Mouse (Mus musculus): Measurements from ENCODE around the gene Sdsl. TPM values are rescaled to one million over a fixed set of nuclear protein-coding genes. Genes with fewer than 3 reads are reported as not detected.

The Sdsl gene
- polyA plus RNA-seq (2014; fragmentation: Nextera tagmentation; extraction: Ambion mirVana), result 2.2 and 3.2 TPM in 2 replicates

DNA sequence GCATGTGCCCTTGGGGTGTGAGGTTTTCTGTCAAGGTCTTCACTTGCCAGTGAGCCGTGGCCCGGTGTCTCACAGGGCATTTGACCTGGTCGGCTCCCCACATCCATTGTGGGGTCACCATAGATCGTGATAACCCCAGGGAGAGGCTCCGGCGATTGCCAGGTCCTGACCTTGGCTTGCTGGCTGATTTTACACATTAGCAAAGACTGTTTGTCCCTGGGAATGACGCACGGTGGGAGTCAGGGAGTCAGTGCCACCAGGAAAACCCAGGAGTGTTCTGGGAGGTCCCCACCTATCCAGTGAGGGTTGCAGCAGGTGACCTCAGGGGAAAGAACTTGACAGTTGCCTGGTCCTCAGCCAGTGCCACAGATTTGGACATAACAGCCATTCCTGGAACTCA lies at the start of gene Sdsl:
TSS of gene Sdsl (minus strand) at position 41 of the 400 bp plus-strand sequence.
- WGBS, result 84% methylated on average over 8 of the region's 8 CpGs
- Histone ChIP-seq H3K27me3 (replicated peaks; ENCODE audit: control insufficient read depth, insufficient read depth, low read length) (no peaks in the 10 kb centered on the region), H3K4me2 (ENCODE audit: low read length) (no peak within 1 kb of the TSS), H3K9ac (ENCODE audit: low read length) (no peak within 1 kb of the TSS), H3K4me1 (ENCODE audit: control insufficient read depth, insufficient read depth, low read length) (no peaks in the 10 kb centered on the region), H3K36me3 (ENCODE audit: control insufficient read depth, insufficient read depth, low read length) (no peaks in the 10 kb centered on the region), H3K9me3 (replicated peaks; ENCODE audit: control insufficient read depth, low read length) (no peaks in the 10 kb centered on the region), H3K27ac (ENCODE audit: low read depth, low read length) (no peak within 1 kb of the TSS), H3K4me3 (ENCODE audit: low read depth, low read length) (no peak within 1 kb of the TSS)
- no peak for ATAC-seq
- DNase-seq (ENCODE audit: low spot score), result no peak

DNA sequence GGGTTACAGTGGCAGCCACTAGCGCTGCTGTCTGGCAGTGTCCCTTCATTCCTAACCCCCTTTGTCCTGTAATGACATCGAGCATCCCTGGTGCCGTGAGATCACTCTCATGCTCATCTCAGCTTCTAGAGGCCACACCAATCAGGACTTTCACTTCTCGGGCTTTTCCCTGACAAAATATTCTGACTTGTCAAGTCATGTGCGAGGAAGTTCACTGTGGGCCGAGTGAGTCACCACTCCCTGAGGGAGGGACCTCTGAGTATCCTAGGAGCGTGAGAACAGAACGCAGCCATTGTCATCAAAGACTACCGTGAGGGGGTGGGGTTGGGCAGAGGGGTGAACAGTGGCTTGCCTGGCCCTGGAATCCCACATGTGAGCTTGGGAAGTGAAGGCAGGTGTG lies 44.9 kb upstream of the Sdsl start:
- H3K9me3 ChIP-seq (replicated peaks; ENCODE audit: control insufficient read depth, low read length), result no peaks in the 10 kb centered on the region
- H3K36me3 ChIP-seq (ENCODE audit: control insufficient read depth, insufficient read depth, low read length), result no peaks in the 10 kb centered on the region
- peaks cover 6% of the 10 kb centered on the region for H3K4me1 ChIP-seq (ENCODE audit: control insufficient read depth, insufficient read depth, low read length)
- no peak for DNase-seq (ENCODE audit: low spot score)
- H3K4me2 ChIP-seq (ENCODE audit: low read length), result no peak overlapping the region
- no peak overlapping the region for H3K9ac ChIP-seq (ENCODE audit: low read length)
- no peak overlapping the region for H3K4me3 ChIP-seq (ENCODE audit: low read depth, low read length)
- H3K27me3 ChIP-seq (replicated peaks; ENCODE audit: control insufficient read depth, insufficient read depth, low read length), result no peaks in the 10 kb centered on the region
- no peak overlapping the region for H3K27ac ChIP-seq (ENCODE audit: low read depth, low read length)
- ATAC-seq, result no peak
- WGBS, result 53% methylated on average over 9 of the region's 9 CpGs

GRCm38 (mm10) chr5:120516221-120516984 lies 43.8 kb upstream of the Sdsl start:
- Histone ChIP-seq H3K36me3 (ENCODE audit: control insufficient read depth, insufficient read depth, low read length) (no peaks in the 10 kb centered on the region), H3K4me3 (ENCODE audit: low read depth, low read length) (no peak overlapping the region), H3K9me3 (replicated peaks; ENCODE audit: control insufficient read depth, low read length) (no peaks in the 10 kb centered on the region), H3K27me3 (replicated peaks; ENCODE audit: control insufficient read depth, insufficient read depth, low read length) (0 out of 2 replicates have a peak, but pooled peaks cover 8% of the 10 kb centered on the region), H3K4me2 (ENCODE audit: low read length) (no peak overlapping the region), H3K9ac (ENCODE audit: low read length) (no peak overlapping the region), H3K27ac (ENCODE audit: low read depth, low read length) (no peak overlapping the region), H3K4me1 (ENCODE audit: control insufficient read depth, insufficient read depth, low read length) (peaks cover 6% of the 10 kb centered on the region)
- ATAC-seq (no peak), DNase-seq (ENCODE audit: low spot score) (no peak)
- 72% methylated on average over 15 of the region's 15 CpGs for WGBS

DNA sequence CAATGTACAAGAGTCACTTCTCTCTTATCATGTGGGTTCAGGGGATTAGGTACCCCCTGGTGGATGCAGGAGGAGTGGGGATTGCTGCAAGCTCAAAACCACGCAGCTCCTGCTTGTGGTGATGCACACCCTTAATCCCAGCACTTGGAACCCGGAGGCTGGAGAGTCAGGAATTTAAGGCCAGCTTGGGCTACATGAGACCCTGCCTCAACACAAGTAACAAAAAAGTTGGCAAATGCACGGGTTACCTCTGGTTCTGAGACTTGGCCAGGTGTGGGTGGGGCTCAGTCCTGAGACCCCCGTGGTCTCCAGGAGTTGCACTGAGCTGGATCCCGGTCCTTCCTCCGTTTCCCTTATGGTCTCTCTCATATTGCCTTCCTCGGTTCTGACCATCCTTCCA lies 42.8 kb upstream of the Sdsl start:
- Histone ChIP-seq H3K9ac (ENCODE audit: low read length) (no peak overlapping the region), H3K27me3 (replicated peaks; ENCODE audit: control insufficient read depth, insufficient read depth, low read length) (0 out of 2 replicates have a peak, but pooled peaks cover 8% of the 10 kb centered on the region), H3K4me1 (ENCODE audit: control insufficient read depth, insufficient read depth, low read length) (peaks cover 6% of the 10 kb centered on the region), H3K27ac (ENCODE audit: low read depth, low read length) (no peak overlapping the region), H3K4me2 (ENCODE audit: low read length) (no peak overlapping the region), H3K36me3 (ENCODE audit: control insufficient read depth, insufficient read depth, low read length) (no peaks in the 10 kb centered on the region), H3K4me3 (ENCODE audit: low read depth, low read length) (no peak overlapping the region), H3K9me3 (replicated peaks; ENCODE audit: control insufficient read depth, low read length) (no peaks in the 10 kb centered on the region)
- ATAC-seq (no peak), DNase-seq (ENCODE audit: low spot score) (no peak)
- WGBS, result 72% methylated on average over 7 of the region's 7 CpGs

DNA sequence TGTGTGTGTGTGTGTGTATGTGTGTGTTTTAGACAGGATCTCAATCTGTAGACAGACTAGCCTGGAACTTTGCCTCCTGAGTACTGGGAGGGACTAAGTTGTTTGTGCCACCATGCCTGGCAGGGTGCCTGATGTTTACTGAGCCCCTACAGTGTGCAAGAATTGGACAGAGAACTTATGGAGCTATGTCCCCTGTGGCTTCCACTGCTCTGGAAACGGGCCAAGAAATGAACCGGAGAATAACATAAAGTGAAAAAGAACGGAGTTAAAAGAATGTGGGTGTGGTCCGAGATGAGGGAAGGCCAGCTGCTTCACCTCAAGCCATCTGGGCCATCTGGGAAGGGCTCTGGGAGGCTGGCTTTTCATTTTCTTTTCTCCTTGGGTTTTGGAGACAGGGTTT lies 42.1 kb upstream of the Sdsl start:
- H3K27me3 ChIP-seq (replicated peaks; ENCODE audit: control insufficient read depth, insufficient read depth, low read length), result 0 out of 2 replicates have a peak, but pooled peaks cover 8% of the 10 kb centered on the region
- H3K4me3 ChIP-seq (ENCODE audit: low read depth, low read length), result no peak overlapping the region
- WGBS, result 21% methylated on average over 4 of the region's 4 CpGs
- DNase-seq (ENCODE audit: low spot score) (peak; percentile 75), ATAC-seq (peak; percentile 40)
- H3K9ac ChIP-seq (ENCODE audit: low read length), result no peak overlapping the region
- no peak overlapping the region for H3K4me2 ChIP-seq (ENCODE audit: low read length)
- H3K4me1 ChIP-seq (ENCODE audit: control insufficient read depth, insufficient read depth, low read length), result peaks cover 6% of the 10 kb centered on the region
- no peak overlapping the region for H3K27ac ChIP-seq (ENCODE audit: low read depth, low read length)
- H3K9me3 ChIP-seq (replicated peaks; ENCODE audit: control insufficient read depth, low read length), result no peaks in the 10 kb centered on the region
- no peaks in the 10 kb centered on the region for H3K36me3 ChIP-seq (ENCODE audit: control insufficient read depth, insufficient read depth, low read length)

- H3K27ac ChIP-seq (ENCODE audit: low read depth, low read length), result no peak overlapping the region
- WGBS, result 85% methylated on average over 9 of the region's 9 CpGs
- DNase-seq (ENCODE audit: low spot score) (no peak), ATAC-seq (no peak)
- 0 out of 2 replicates have a peak, but pooled peaks cover 8% of the 10 kb centered on the region for H3K27me3 ChIP-seq (replicated peaks; ENCODE audit: control insufficient read depth, insufficient read depth, low read length)
- no peak overlapping the region for H3K4me3 ChIP-seq (ENCODE audit: low read depth, low read length)
- H3K4me1 ChIP-seq (ENCODE audit: control insufficient read depth, insufficient read depth, low read length), result peaks cover 6% of the 10 kb centered on the region
- no peak overlapping the region for H3K9ac ChIP-seq (ENCODE audit: low read length)
- no peaks in the 10 kb centered on the region for H3K36me3 ChIP-seq (ENCODE audit: control insufficient read depth, insufficient read depth, low read length)
- H3K9me3 ChIP-seq (replicated peaks; ENCODE audit: control insufficient read depth, low read length), result no peaks in the 10 kb centered on the region
- no peak overlapping the region for H3K4me2 ChIP-seq (ENCODE audit: low read length)
Measured at GRCm38 (mm10) chr5:120514031-120514677, 41.5 kb upstream of the Sdsl start.

GRCm38 (mm10) chr5:120512911-120513555 lies 40.4 kb upstream of the Sdsl start:
- DNase-seq (ENCODE audit: low spot score), result no peak
- H3K9me3 ChIP-seq (replicated peaks; ENCODE audit: control insufficient read depth, low read length), result no peaks in the 10 kb centered on the region
- H3K4me2 ChIP-seq (ENCODE audit: low read length), result no peak overlapping the region
- no peaks in the 10 kb centered on the region for H3K36me3 ChIP-seq (ENCODE audit: control insufficient read depth, insufficient read depth, low read length)
- ATAC-seq, result no peak
- H3K27ac ChIP-seq (ENCODE audit: low read depth, low read length), result no peak overlapping the region
- H3K27me3 ChIP-seq (replicated peaks; ENCODE audit: control insufficient read depth, insufficient read depth, low read length), result 0 out of 2 replicates have a peak, but pooled peaks cover 8% of the 10 kb centered on the region
- no peak overlapping the region for H3K9ac ChIP-seq (ENCODE audit: low read length)
- H3K4me1 ChIP-seq (ENCODE audit: control insufficient read depth, insufficient read depth, low read length), result peaks cover 6% of the 10 kb centered on the region
- WGBS, result 46% methylated on average over 15 of the region's 15 CpGs
- H3K4me3 ChIP-seq (ENCODE audit: low read depth, low read length), result no peak overlapping the region

DNA sequence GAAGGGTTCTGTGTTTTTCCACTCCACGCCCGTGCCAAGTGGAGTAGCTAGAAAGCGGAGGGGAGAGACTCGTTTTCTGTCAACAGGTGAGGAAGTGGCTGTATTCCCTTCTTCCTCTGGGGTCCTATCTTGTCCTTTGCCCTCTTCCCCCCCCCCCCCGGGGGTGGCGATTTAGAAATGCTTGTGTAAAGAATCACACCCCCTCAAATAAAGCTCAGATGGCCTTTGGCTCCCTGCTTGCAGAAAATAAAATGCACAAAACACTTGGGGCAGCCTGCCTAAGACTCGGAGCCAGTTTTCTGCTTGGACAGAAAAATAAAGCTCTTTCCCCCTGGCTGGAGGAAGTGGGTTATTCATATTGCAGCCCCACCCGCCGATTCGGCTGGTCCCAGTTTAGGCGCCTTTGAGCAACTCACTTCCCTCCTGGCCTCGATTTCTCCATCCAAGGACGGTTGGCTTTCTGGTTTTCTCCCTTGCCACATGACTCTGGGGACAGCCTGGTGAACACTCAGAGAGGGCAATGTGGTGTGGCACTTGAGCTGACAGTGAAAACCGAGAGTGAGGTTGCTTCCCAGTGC lies 39.1 kb upstream of the Sdsl start:
- Histone ChIP-seq H3K9me3 (replicated peaks; ENCODE audit: control insufficient read depth, low read length) (no peaks in the 10 kb centered on the region), H3K27me3 (replicated peaks; ENCODE audit: control insufficient read depth, insufficient read depth, low read length) (0 out of 2 replicates have a peak, but pooled peaks cover 8% of the 10 kb centered on the region), H3K27ac (ENCODE audit: low read depth, low read length) (no peak overlapping the region), H3K36me3 (ENCODE audit: control insufficient read depth, insufficient read depth, low read length) (no peaks in the 10 kb centered on the region), H3K4me2 (ENCODE audit: low read length) (peak overlapping the region; percentile 66), H3K4me3 (ENCODE audit: low read depth, low read length) (peak overlapping the region; percentile 34), H3K9ac (ENCODE audit: low read length) (no peak overlapping the region; the same call in 1 of the 2 replicates), H3K4me1 (ENCODE audit: control insufficient read depth, insufficient read depth, low read length) (peaks cover 6% of the 10 kb centered on the region)
- DNase-seq (ENCODE audit: low spot score) (no peak), ATAC-seq (no peak)
- 36% methylated on average over 14 of the region's 14 CpGs for WGBS
